Comparison of ENCODE assay signal across 9 mouse cellular contexts in genomic region chr16:9992773-9993221, GRCm38 (mm10). TPM values are rescaled to one million over a fixed set of nuclear protein-coding genes. Genes with fewer than 3 reads are reported as not detected.
A peak's percentile ranks its signal among the peaks of the same experiment; 100 is the strongest.
DNase-seq lines count a peak whose midpoint lies in the region; ATAC-seq and TF ChIP-seq lines count a peak whose summit lies in the region.
"Had no signal": no experiment of that assay in that cellular context is flagged by ENCODE, and none has a peak within 500 bp of the region (broad histone marks: within the 10 kb centered on the region; RNA-seq: fewer than 3 reads in every experiment).

No protein-coding gene starts in this region.

- no peak overlapping the region for H3K9ac ChIP-seq in ES-E14 (ENCODE audit: insufficient read depth, low read depth, low read length, poor library complexity, severe bottlenecking)
- no peak overlapping the region for H3K9ac ChIP-seq in embryonic facial prominence, embryonic 15.5 days
- H3K9ac ChIP-seq in limb, embryonic 15.5 days, result no peak overlapping the region
- no peak overlapping the region for H3K9ac ChIP-seq in stomach, embryonic 16.5 days (ENCODE audit: low read length)

- WGBS in heart, embryonic 10.5 days, result under 1% methylated on average over 17 of the region's 17 CpGs
- 1% methylated on average over 17 of the region's 17 CpGs for WGBS in embryonic facial prominence, embryonic 15.5 days
- WGBS in limb, embryonic 15.5 days, result 1% methylated on average over 16 of the region's 17 CpGs
- 1% methylated on average over 17 of the region's 17 CpGs for WGBS in stomach, embryonic 16.5 days

- H3K27ac ChIP-seq in heart, embryonic 10.5 days, result no peak overlapping the region
- H3K27ac ChIP-seq in ES-E14 (ENCODE audit: insufficient read depth, low read depth, low read length, poor library complexity, severe bottlenecking), result no peak overlapping the region
- H3K27ac ChIP-seq in embryonic facial prominence, embryonic 15.5 days (replicated peaks), result no peak overlapping the region
- H3K27ac ChIP-seq in limb, embryonic 15.5 days, result no peak overlapping the region
- H3K27ac ChIP-seq in stomach, embryonic 16.5 days (ENCODE audit: low read length), result no peak overlapping the region

- peak overlapping the region; percentile 73 for H3K4me2 ChIP-seq in embryonic facial prominence, embryonic 15.5 days (replicated peaks)
- H3K4me2 ChIP-seq in limb, embryonic 15.5 days, result peak overlapping the region; percentile 53
- peak overlapping the region; percentile 50; the same call in 1 of the 2 replicates for H3K4me2 ChIP-seq in stomach, embryonic 16.5 days (ENCODE audit: low read depth, low read length)

- H3K4me3 ChIP-seq in heart, embryonic 10.5 days, result peak overlapping the region; percentile 62
- H3K4me3 ChIP-seq in ES-E14 (ENCODE audit: insufficient read depth in 1 of 2, low read depth in 1 of 2, low read length in 2 of 2, poor library complexity in 1 of 2, severe bottlenecking in 1 of 2), result peak overlapping the region; percentile 62 to 71
- peak overlapping the region; percentile 39 for H3K4me3 ChIP-seq in embryonic facial prominence, embryonic 15.5 days (replicated peaks)
- H3K4me3 ChIP-seq in limb, embryonic 15.5 days, result peak overlapping the region; percentile 40
- peak overlapping the region; percentile 30 for H3K4me3 ChIP-seq in stomach, embryonic 16.5 days (replicated peaks; ENCODE audit: low read length)

- peaks cover 73% of the 10 kb centered on the region for H3K27me3 ChIP-seq in heart, embryonic 10.5 days (ENCODE audit: insufficient read depth, poor library complexity, severe bottlenecking)
- H3K27me3 ChIP-seq in embryonic facial prominence, embryonic 15.5 days, result peaks cover 71% of the 10 kb centered on the region
- peaks cover 75% of the 10 kb centered on the region for H3K27me3 ChIP-seq in limb, embryonic 15.5 days
- peaks cover 56% of the 10 kb centered on the region for H3K27me3 ChIP-seq in stomach, embryonic 16.5 days (ENCODE audit: control insufficient read depth, insufficient read depth, low read length)

- intact Hi-C loops in heart, postnatal 25 days (cut with DNase I), result loop anchor here (1.0 kb wide), 1 partner anchor 983 kb away; no protein-coding TSS in a partner anchor

- in situ Hi-C loops in ES-E14 (cut with MboI; ENCODE audit: low sequenced_read_pairs in 2 of 2, unreplicated experiment in 2 of 2), result no loop called here

- H3K9me3 ChIP-seq in heart, embryonic 10.5 days, result no peaks in the 10 kb centered on the region
- no peaks in the 10 kb centered on the region for H3K9me3 ChIP-seq in ES-E14 (ENCODE audit: control insufficient read depth, insufficient read depth, low read depth, low read length)
- no peaks in the 10 kb centered on the region for H3K9me3 ChIP-seq in embryonic facial prominence, embryonic 15.5 days (replicated peaks)
- no peaks in the 10 kb centered on the region for H3K9me3 ChIP-seq in limb, embryonic 15.5 days
- H3K9me3 ChIP-seq in stomach, embryonic 16.5 days (replicated peaks; ENCODE audit: control insufficient read depth, low read length), result no peaks in the 10 kb centered on the region

- peaks cover 39% of the 10 kb centered on the region for H3K4me1 ChIP-seq in heart, embryonic 10.5 days
- H3K4me1 ChIP-seq in ES-E14 (ENCODE audit: control insufficient read depth in 2 of 2, insufficient read depth in 2 of 2, low read length in 2 of 2, poor library complexity in 1 of 2), result peaks cover 0 to 13% of the 10 kb centered on the region in 2 experiments; a peak in 2 of 4 replicates
- H3K4me1 ChIP-seq in embryonic facial prominence, embryonic 15.5 days, result peaks cover 32% of the 10 kb centered on the region
- H3K4me1 ChIP-seq in limb, embryonic 15.5 days, result peaks cover 37% of the 10 kb centered on the region
- H3K4me1 ChIP-seq in stomach, embryonic 16.5 days (ENCODE audit: control insufficient read depth, insufficient read depth, low read length), result peaks cover 7% of the 10 kb centered on the region; the same call in 1 of the 2 replicates

- peak; percentile 73 for DNase-seq in heart, embryonic 10.5 days (ENCODE audit: low spot score)
- no peak for DNase-seq in heart, postnatal 25 days (ENCODE audit: low spot score)
- DNase-seq in ES-E14 (ENCODE audit: low read depth, low spot score), result peak; percentile 42
- DNase-seq in ovary, postnatal 36 days (ENCODE audit: low spot score), result no peak

- H3K36me3 ChIP-seq in heart, embryonic 10.5 days, result no peaks in the 10 kb centered on the region
- H3K36me3 ChIP-seq in ES-E14 (ENCODE audit: control insufficient read depth, insufficient read depth, low read length, poor library complexity, severe bottlenecking), result no peaks in the 10 kb centered on the region
- no peaks in the 10 kb centered on the region for H3K36me3 ChIP-seq in embryonic facial prominence, embryonic 15.5 days
- H3K36me3 ChIP-seq in limb, embryonic 15.5 days, result no peaks in the 10 kb centered on the region
- H3K36me3 ChIP-seq in stomach, embryonic 16.5 days (ENCODE audit: control insufficient read depth, insufficient read depth, low read length), result no peaks in the 10 kb centered on the region

- ATAC-seq in embryonic facial prominence, embryonic 15.5 days (ENCODE audit: insufficient number of reproducible peaks, low FRiP score, low TSS enrichment, low read depth), result no peak
- ATAC-seq in limb, embryonic 15.5 days (ENCODE audit: insufficient number of reproducible peaks, low FRiP score, low TSS enrichment, low read depth), result peak; percentile 26; the same call in 1 of the 2 replicates
- no peak for ATAC-seq in stomach, embryonic 16.5 days (ENCODE audit: insufficient read depth, low FRiP score)
- no peak for ATAC-seq in granulocyte monocyte progenitor cell, adult 5-6 weeks (replicated peaks; ENCODE audit: poor library complexity, severe bottlenecking)

TF ChIP-seq in ES-E14, 5 proteins besides CTCF, POLR2A, EP300 and RAD21:
- TF ChIP-seq MAFK (IDR thresholded peaks at IDR 0.05; ENCODE audit: insufficient read depth, low read depth, low read length) (no peak), ZNF384 (IDR thresholded peaks at IDR 0.05; ENCODE audit: low read depth, low read length) (no peak), CHD2 (IDR thresholded peaks at IDR 0.05; ENCODE audit: low read depth, low read length) (no peak), ZC3H11A (IDR thresholded peaks at IDR 0.05; ENCODE audit: borderline replicate concordance, low read depth, low read length) (no peak), HCFC1 (IDR thresholded peaks at IDR 0.05; ENCODE audit: borderline replicate concordance, insufficient read depth, low read length) (no peak)

RNA-seq across cellular contexts. Expression of gene Grin2a, which starts 2.6 kb away (rescaled TPM):
- 0.69 and 0.72 TPM in 2 replicates for polyA plus RNA-seq in heart, embryonic 10.5 days (2016; fragmentation: Nextera tagmentation; extraction: Ambion mirVana)
- total RNA-seq in heart, postnatal 25 days (2021), result under 1 TPM; 0.05 to 0.08 TPM
- 0.32 and 0.62 TPM in 2 replicates for total RNA-seq in ES-E14 (2012; rRNA removed)
- polyA plus RNA-seq in embryonic facial prominence, embryonic 15.5 days (2015; fragmentation: Nextera tagmentation; extraction: Ambion mirVana), result 1.6 and 1.7 TPM in 2 replicates
- 1.7 and 2.7 TPM in 2 replicates for polyA plus RNA-seq in limb, embryonic 15.5 days (2015; fragmentation: Nextera tagmentation; extraction: Ambion mirVana)
- polyA plus RNA-seq in stomach, embryonic 16.5 days (2015; fragmentation: Nextera tagmentation; extraction: Ambion mirVana), result 0.55 and 0.65 TPM in 2 replicates
- total RNA-seq in granulocyte monocyte progenitor cell, adult 5-6 weeks (2014; fragmentation: Nextera tagmentation), result not detected in 2 replicates
- not detected in 2 replicates for total RNA-seq in granulocyte monocyte progenitor cell, adult 5-6 weeks (2017)
- total RNA-seq: CH12.LX had no signal

Comparison
In these comparisons a context has a peak if more than half of its experiments do, and no peak if none do; other contexts are left out.
1. DNase-seq: peak in heart, embryonic 10.5 days (single experiment) and ES-E14 (single experiment); none in heart, postnatal 25 days (single experiment) and ovary, postnatal 36 days (single experiment).
2. Peak in every context shown above with its lines, with median percentiles within 50 percentile points of each other: H3K4me3 ChIP-seq and H3K4me2 ChIP-seq.